17 mouse cellular contexts compared by ENCODE assay signal in the genomic region with DNA sequence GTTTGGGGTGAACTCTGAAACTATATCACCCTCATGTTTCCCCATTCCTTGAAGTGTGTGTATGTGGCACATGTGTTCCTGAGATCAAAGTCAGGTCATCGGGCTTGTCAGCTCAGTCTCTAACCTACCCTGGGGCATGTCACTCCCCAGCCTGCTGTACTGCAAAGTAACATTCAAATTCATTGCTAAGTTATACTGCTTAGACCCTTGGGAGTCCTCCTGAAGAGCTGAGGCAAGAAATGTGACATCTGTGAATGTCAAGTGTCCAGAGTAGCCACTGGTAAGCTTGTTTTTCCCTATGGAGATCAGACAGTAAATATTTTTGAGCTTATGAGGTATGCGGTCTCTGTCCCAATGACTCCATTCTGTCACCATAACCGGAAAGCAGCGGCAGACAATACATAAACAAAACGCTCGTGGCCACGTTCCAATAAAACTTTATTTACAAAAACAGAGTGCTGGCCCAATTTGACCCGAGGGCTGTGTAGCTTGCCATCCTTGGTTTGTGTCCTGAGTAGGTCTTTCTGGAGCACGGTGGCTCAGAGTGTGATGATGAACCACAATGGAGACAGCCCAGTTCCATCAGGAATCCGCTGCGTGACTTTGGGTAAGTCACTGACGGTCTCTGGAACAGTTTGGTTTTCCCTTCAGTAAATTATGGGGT.
DNase-seq lines count a peak whose midpoint lies in the region; ATAC-seq and TF ChIP-seq lines count a peak whose summit lies in the region.
"Had no signal": no experiment of that assay in that cellular context is flagged by ENCODE, and none has a peak within 500 bp of the region (broad histone marks: within the 10 kb centered on the region; RNA-seq: fewer than 3 reads in every experiment).

No protein-coding gene starts in this region.

- intact Hi-C loops in gastrocnemius, adult 2 months (cut with DNase I) = no loop called here

- H3K9ac ChIP-seq in lung, embryonic 15.5 days = no peak overlapping the region
- H3K9ac ChIP-seq: embryonic facial prominence, embryonic 13.5 days; forebrain, embryonic 13.5 days; forebrain, postnatal 0 days; heart, embryonic 12.5 days; hindbrain, embryonic 14.5 days had no signal

- H3K4me1 ChIP-seq in lung, embryonic 15.5 days = peaks cover 15% of the 10 kb centered on the region; the same call in 1 of the 2 replicates
- H3K4me1 ChIP-seq: embryonic facial prominence, embryonic 13.5 days; forebrain, embryonic 13.5 days; heart, embryonic 12.5 days; hindbrain, embryonic 10.5 days had no signal

- no peak overlapping the region for H3K4me3 ChIP-seq in lung, embryonic 15.5 days
- H3K4me3 ChIP-seq in gastrocnemius, adult 2 months = no peak overlapping the region
- H3K4me3 ChIP-seq: embryonic facial prominence, embryonic 13.5 days; forebrain, embryonic 13.5 days; heart, embryonic 12.5 days; hindbrain, embryonic 10.5 days had no signal

- peak overlapping the region; percentile 79 for H3K27ac ChIP-seq in lung, embryonic 15.5 days
- no peak overlapping the region for H3K27ac ChIP-seq in gastrocnemius, adult 2 months
- H3K27ac ChIP-seq: embryonic facial prominence, embryonic 13.5 days; forebrain, embryonic 13.5 days; hindbrain, embryonic 10.5 days; hindbrain, embryonic 14.5 days had no signal

- H3K9me3 ChIP-seq in lung, embryonic 15.5 days = no peaks in the 10 kb centered on the region
- H3K9me3 ChIP-seq: embryonic facial prominence, embryonic 13.5 days; forebrain, embryonic 13.5 days; hindbrain, embryonic 10.5 days had no signal

- ATAC-seq in lung, embryonic 15.5 days (ENCODE audit: borderline replicate concordance, extremely low read depth, low FRiP score, low TSS enrichment) = peak; percentile 88
- no peak for ATAC-seq in monocyte, adult 5-6 weeks (replicated peaks; ENCODE audit: insufficient number of reproducible peaks, low FRiP score, low TSS enrichment, poor library complexity, severe bottlenecking)
- ATAC-seq: forebrain, embryonic 13.5 days; forebrain, postnatal 0 days had no signal

- TF ChIP-seq CTCF in gastrocnemius, adult 2 months (IDR thresholded peaks at IDR 0.05) = no peak

- H3K36me3 ChIP-seq in lung, embryonic 15.5 days = no peaks in the 10 kb centered on the region
- H3K36me3 ChIP-seq: embryonic facial prominence, embryonic 13.5 days; heart, embryonic 12.5 days; hindbrain, embryonic 10.5 days had no signal

- WGBS in lung, embryonic 15.5 days = 54% methylated on average over 12 of the region's 12 CpGs

- H3K27me3 ChIP-seq in lung, embryonic 15.5 days = no peaks in the 10 kb centered on the region
- H3K27me3 ChIP-seq: CH12.LX; embryonic facial prominence, embryonic 13.5 days; forebrain, embryonic 13.5 days; heart, embryonic 12.5 days had no signal

- peak; percentile 20 to 45 for DNase-seq in lung, adult 18-20 months
- DNase-seq in lung, postnatal 14 days = peak; percentile 64
- no peak for DNase-seq in gastrocnemius, adult 2 months
- no peak for DNase-seq in gastrocnemius, adult 8-10 months (ENCODE audit: low spot score in 2 of 2)
- DNase-seq: adrenal gland, adult 8-10 months; cerebellum, adult 11 months; cerebellum, adult 8-10 months; cerebellum, postnatal 25 days; forebrain, postnatal 0 days had no signal

- no peak overlapping the region for H3K4me2 ChIP-seq in lung, embryonic 15.5 days
- H3K4me2 ChIP-seq: embryonic facial prominence, embryonic 13.5 days; forebrain, embryonic 13.5 days; heart, embryonic 12.5 days; hindbrain, embryonic 14.5 days had no signal

Comparison
In these comparisons a context has a peak if more than half of its experiments do, and no peak if none do; other contexts are left out.
1. DNase-seq: peak in lung, adult 18-20 months (2 of 2) and lung, postnatal 14 days (single experiment); none in gastrocnemius, adult 2 months (single experiment) and gastrocnemius, adult 8-10 months (0 of 2).